Mouse (Mus musculus): Measurements from ENCODE around the gene Elfn2. TPM values are rescaled to one million over a fixed set of nuclear protein-coding genes. Genes with fewer than 3 reads are reported as not detected.

Gene Elfn2
- polyA plus RNA-seq, 1 experiment from 2014 or later, result 0.06 TPM

GRCm38 (mm10) chr15:78634095-78634737, 84.4 kb downstream of the Elfn2 start:
- H3K27me3 ChIP-seq (ENCODE audit: control insufficient read depth, insufficient read depth, low read length), result no peaks in the 10 kb centered on the region
- H3K9me3 ChIP-seq (ENCODE audit: control insufficient read depth, low read length), result no peaks in the 10 kb centered on the region
- no peaks in the 10 kb centered on the region for H3K36me3 ChIP-seq (ENCODE audit: control insufficient read depth, insufficient read depth, low read length)
- no peak overlapping the region for H3K4me3 ChIP-seq (ENCODE audit: low read depth, low read length)
- H3K27ac ChIP-seq (replicated peaks), result no peak overlapping the region
- TF ChIP-seq CTCF (IDR thresholded peaks at IDR 0.05; ENCODE audit: low read depth) (no peak), EP300 (optimal IDR thresholded peaks at IDR 0.05) (no peak)
- no peak overlapping the region for H3K9ac ChIP-seq (ENCODE audit: low read length)
- ATAC-seq (ENCODE audit: low FRiP score, low TSS enrichment) (no peak), DNase-seq (ENCODE audit: low spot score) (no peak)
- no peak overlapping the region for H3K4me2 ChIP-seq (replicated peaks; ENCODE audit: low read depth)
- H3K4me1 ChIP-seq (replicated peaks; ENCODE audit: control insufficient read depth, insufficient read depth), result no peaks in the 10 kb centered on the region
- WGBS, result 39% methylated on average over 10 of the region's 10 CpGs

GRCm38 (mm10) chr15:78633413-78633812, 85.2 kb downstream of the Elfn2 start:
- WGBS, result 77% methylated on average over 5 of the region's 5 CpGs
- Histone ChIP-seq H3K27me3 (ENCODE audit: control insufficient read depth, insufficient read depth, low read length) (no peaks in the 10 kb centered on the region), H3K4me2 (replicated peaks; ENCODE audit: low read depth) (no peak overlapping the region), H3K36me3 (ENCODE audit: control insufficient read depth, insufficient read depth, low read length) (no peaks in the 10 kb centered on the region), H3K4me3 (ENCODE audit: low read depth, low read length) (no peak overlapping the region), H3K4me1 (replicated peaks; ENCODE audit: control insufficient read depth, insufficient read depth) (no peaks in the 10 kb centered on the region), H3K9ac (ENCODE audit: low read length) (no peak overlapping the region), H3K27ac (replicated peaks) (no peak overlapping the region), H3K9me3 (ENCODE audit: control insufficient read depth, low read length) (no peaks in the 10 kb centered on the region)
- ATAC-seq (ENCODE audit: low FRiP score, low TSS enrichment) (no peak), DNase-seq (ENCODE audit: low spot score) (no peak)
- TF ChIP-seq CTCF (IDR thresholded peaks at IDR 0.05; ENCODE audit: low read depth) (no peak), EP300 (optimal IDR thresholded peaks at IDR 0.05) (no peak)

DNA sequence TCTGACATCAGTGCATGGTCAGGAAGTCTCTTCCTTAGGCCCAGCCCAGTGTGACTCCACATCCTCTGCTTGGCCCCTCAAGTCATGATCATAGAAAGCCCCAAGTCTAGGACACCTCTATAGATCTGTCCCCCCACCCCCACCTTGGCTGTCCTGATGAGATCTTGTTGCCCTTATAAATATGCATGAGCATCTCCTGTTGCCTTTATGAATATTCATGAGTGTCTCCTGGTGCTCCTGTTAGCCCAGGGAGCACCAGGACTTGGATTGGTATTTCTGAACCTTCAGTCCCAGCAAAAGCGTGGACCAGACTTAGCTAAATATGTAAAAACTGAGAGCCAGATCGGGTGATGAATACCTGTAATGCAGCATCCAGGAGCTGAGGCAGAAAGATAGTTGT, 86.2 kb downstream of the Elfn2 start:
- TF ChIP-seq CTCF (IDR thresholded peaks at IDR 0.05; ENCODE audit: low read depth) (no peak), EP300 (optimal IDR thresholded peaks at IDR 0.05) (no peak)
- Histone ChIP-seq H3K36me3 (ENCODE audit: control insufficient read depth, insufficient read depth, low read length) (no peaks in the 10 kb centered on the region), H3K27me3 (ENCODE audit: control insufficient read depth, insufficient read depth, low read length) (no peaks in the 10 kb centered on the region), H3K9ac (ENCODE audit: low read length) (no peak overlapping the region), H3K4me1 (replicated peaks; ENCODE audit: control insufficient read depth, insufficient read depth) (no peaks in the 10 kb centered on the region), H3K9me3 (ENCODE audit: control insufficient read depth, low read length) (no peaks in the 10 kb centered on the region), H3K4me3 (ENCODE audit: low read depth, low read length) (no peak overlapping the region), H3K27ac (replicated peaks) (no peak overlapping the region), H3K4me2 (replicated peaks; ENCODE audit: low read depth) (no peak overlapping the region)
- 73% methylated on average over 2 of the region's 2 CpGs for WGBS
- DNase-seq (ENCODE audit: low spot score) (no peak), ATAC-seq (ENCODE audit: low FRiP score, low TSS enrichment) (no peak)

DNA sequence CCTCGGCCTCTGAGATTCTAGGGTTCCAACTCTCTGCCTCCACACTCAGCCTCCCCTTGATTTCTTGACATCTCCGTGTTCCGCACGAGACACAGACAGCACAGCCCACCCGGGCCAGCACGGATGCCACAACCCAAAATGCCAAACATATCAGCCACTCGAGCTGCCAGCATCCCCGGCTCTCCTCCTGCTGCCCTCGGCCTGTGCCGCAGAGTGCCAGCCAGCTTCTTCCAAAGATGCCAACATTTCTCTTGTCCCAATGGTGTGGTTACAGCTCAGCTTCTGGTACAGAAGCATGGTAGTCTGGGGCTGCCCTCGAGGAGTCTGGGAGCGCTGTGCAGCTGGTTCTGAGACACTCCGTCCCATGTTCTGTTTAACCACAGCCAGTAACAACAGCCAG, 92.3 kb downstream of the Elfn2 start:
- TF ChIP-seq EP300 (optimal IDR thresholded peaks at IDR 0.05), result no peak
- TF ChIP-seq CTCF (IDR thresholded peaks at IDR 0.05; ENCODE audit: low read depth), result no peak
- no peak overlapping the region for H3K4me3 ChIP-seq (ENCODE audit: low read depth, low read length)
- H3K27ac ChIP-seq (replicated peaks), result no peak overlapping the region
- no peaks in the 10 kb centered on the region for H3K9me3 ChIP-seq (ENCODE audit: control insufficient read depth, low read length)
- ATAC-seq (ENCODE audit: low FRiP score, low TSS enrichment) (no peak), DNase-seq (ENCODE audit: low spot score) (no peak)
- H3K36me3 ChIP-seq (ENCODE audit: control insufficient read depth, insufficient read depth, low read length), result no peaks in the 10 kb centered on the region
- no peaks in the 10 kb centered on the region for H3K27me3 ChIP-seq (ENCODE audit: control insufficient read depth, insufficient read depth, low read length)
- no peaks in the 10 kb centered on the region for H3K4me1 ChIP-seq (replicated peaks; ENCODE audit: control insufficient read depth, insufficient read depth)
- H3K4me2 ChIP-seq (replicated peaks; ENCODE audit: low read depth), result no peak overlapping the region
- H3K9ac ChIP-seq (ENCODE audit: low read length), result no peak overlapping the region
- WGBS, result 82% methylated on average over 13 of the region's 13 CpGs

DNA sequence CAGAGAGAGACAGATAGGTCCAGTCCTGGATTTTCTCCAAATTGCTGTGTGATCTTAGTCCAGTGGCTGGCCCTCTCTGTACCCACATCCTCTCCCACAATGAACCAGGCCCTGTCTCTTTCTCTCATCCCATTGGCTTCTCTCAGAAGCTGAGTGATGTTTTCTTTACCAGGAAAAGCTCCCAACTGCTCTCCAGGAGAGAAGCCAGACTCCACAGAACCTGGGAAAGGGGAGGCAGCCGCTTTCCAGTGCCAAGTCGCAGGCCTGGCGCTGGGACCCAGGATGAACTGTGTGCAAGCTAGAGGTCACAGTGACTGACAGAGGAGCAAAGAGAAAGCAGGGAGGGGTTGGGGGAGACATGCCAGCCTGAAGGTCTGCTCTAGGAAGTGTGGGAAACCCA, 93.6 kb downstream of the Elfn2 start:
- H3K9ac ChIP-seq (ENCODE audit: low read length), result no peak overlapping the region
- no peak overlapping the region for H3K4me3 ChIP-seq (ENCODE audit: low read depth, low read length)
- no peaks in the 10 kb centered on the region for H3K36me3 ChIP-seq (ENCODE audit: control insufficient read depth, insufficient read depth, low read length)
- ATAC-seq (ENCODE audit: low FRiP score, low TSS enrichment) (no peak), DNase-seq (ENCODE audit: low spot score) (no peak)
- 48% methylated on average over 3 of the region's 3 CpGs for WGBS
- 0 out of 2 replicates have a peak overlapping the region, but pooled peaks have one; percentile 13 for H3K27ac ChIP-seq (replicated peaks)
- TF ChIP-seq EP300 (optimal IDR thresholded peaks at IDR 0.05) (peak; percentile 2), CTCF (IDR thresholded peaks at IDR 0.05; ENCODE audit: low read depth) (no peak)
- H3K4me1 ChIP-seq (replicated peaks; ENCODE audit: control insufficient read depth, insufficient read depth), result no peaks in the 10 kb centered on the region
- H3K27me3 ChIP-seq (ENCODE audit: control insufficient read depth, insufficient read depth, low read length), result no peaks in the 10 kb centered on the region
- no peak overlapping the region for H3K4me2 ChIP-seq (replicated peaks; ENCODE audit: low read depth)
- H3K9me3 ChIP-seq (ENCODE audit: control insufficient read depth, low read length), result no peaks in the 10 kb centered on the region

GRCm38 (mm10) chr15:78624431-78624950, 94.1 kb downstream of the Elfn2 start:
- ATAC-seq (ENCODE audit: low FRiP score, low TSS enrichment) (peak; percentile 85), DNase-seq (ENCODE audit: low spot score) (peak; percentile 62)
- H3K4me3 ChIP-seq (ENCODE audit: low read depth, low read length), result no peak overlapping the region
- no peaks in the 10 kb centered on the region for H3K36me3 ChIP-seq (ENCODE audit: control insufficient read depth, insufficient read depth, low read length)
- H3K9me3 ChIP-seq (ENCODE audit: control insufficient read depth, low read length), result no peaks in the 10 kb centered on the region
- H3K4me2 ChIP-seq (replicated peaks; ENCODE audit: low read depth), result no peak overlapping the region
- peak overlapping the region; percentile 5; the same call in 1 of the 2 replicates for H3K27ac ChIP-seq (replicated peaks)
- WGBS, result 21% methylated on average over 13 of the region's 13 CpGs
- H3K27me3 ChIP-seq (ENCODE audit: control insufficient read depth, insufficient read depth, low read length), result no peaks in the 10 kb centered on the region
- H3K9ac ChIP-seq (ENCODE audit: low read length), result no peak overlapping the region
- H3K4me1 ChIP-seq (replicated peaks; ENCODE audit: control insufficient read depth, insufficient read depth), result no peaks in the 10 kb centered on the region
- TF ChIP-seq EP300 (optimal IDR thresholded peaks at IDR 0.05), result peak; percentile 31
- no peak for TF ChIP-seq CTCF (IDR thresholded peaks at IDR 0.05; ENCODE audit: low read depth)
